Mouse (Mus musculus) cerebellum, adult 18-20 months (tissue): ENCODE data around the gene Patl2.

ENCODE experiments used
- DNase-seq, 2 experiments: peaks; one replicate each; pipeline ENCODE4 v3.0.0; 2021

Patl2 gene

GRCm38 (mm10) chr2:122171292-122171691, 14.7 kb downstream of the Patl2 start:
- no peak for DNase-seq

GRCm38 (mm10) chr2:122164293-122164692, 21.7 kb downstream of the Patl2 start:
- no peak for DNase-seq

DNA sequence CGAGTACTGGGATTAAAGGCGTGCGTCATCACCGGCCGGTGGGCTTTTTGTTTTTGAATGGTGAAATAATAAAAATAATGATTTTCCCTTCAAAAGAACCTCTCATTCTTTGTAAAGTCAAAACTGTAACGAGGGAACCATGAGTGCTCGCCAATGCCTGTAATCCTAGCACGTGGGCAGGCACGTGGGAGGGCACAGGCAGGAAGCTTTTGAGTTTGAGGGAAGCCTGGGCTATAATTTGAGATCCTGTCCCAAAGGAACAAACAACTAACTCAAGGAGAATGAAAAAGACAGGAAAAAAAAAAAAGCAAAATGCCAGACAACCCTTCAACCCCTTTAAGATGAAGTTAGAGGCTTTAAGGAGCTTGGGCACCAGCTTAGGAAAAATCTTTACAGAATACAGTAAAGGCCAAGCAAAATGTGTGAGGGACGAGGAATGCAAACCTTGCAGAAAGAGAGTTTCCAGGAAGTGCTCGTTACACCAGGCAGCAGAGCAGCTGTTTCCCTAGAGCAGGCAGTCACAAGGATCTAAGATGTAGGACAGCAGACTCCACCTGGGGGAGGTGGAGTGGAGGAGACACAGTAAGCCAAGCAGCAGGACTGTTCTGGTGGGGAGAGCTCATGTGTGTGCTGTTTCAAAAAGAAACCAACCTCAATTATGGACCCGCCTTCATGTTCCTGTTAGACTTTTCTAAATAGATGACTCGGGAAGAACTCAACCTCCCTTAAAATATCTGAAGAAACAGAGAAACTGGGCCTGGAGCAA, 22.4 kb downstream of the Patl2 start:
- DNase-seq: no peak

DNA sequence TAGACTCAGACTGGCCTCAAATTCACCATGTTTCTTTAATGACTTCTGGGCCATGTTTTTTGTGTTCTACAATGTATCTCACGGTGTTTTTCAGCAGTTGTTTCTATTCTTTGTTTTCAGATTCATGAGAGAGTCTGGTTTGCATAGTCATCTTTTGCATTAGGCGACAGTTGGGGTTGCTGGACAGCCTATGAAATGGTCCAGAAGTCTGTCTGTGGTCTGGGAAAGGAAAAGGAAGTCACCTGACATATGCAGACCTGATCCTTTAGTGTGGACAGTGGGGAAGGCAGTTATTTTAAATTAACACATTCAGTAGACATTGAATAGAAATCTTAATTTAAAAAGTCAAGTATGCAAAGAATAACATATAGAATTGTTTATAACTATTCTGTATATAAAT, 23.5 kb downstream of the Patl2 start:
- DNase-seq: no peak

- no peak for DNase-seq
Measured at GRCm38 (mm10) chr2:122161542-122161941, 24.4 kb downstream of the Patl2 start.

DNA sequence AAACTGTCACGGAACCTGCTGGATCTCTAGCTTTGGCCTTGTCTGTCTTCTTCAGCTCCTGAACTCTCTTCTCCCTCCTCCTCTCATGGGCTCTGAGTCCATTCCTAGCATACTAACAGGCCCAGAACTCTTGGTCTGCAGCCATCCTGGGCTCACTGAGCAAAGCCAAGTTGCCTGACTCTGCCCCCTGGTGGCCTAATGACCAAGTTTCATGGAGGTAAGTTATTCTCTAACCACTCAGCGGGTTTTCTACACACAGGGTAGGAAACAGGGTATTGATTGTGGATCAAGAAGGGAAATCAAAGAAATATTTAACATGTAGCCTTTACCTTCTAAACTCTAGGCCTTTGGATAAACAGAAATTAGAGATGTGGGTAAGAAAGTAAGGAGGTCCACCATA, 25.3 kb downstream of the Patl2 start, which contains the start of gene Trim69:
Trim69 (plus strand) TSS at position 21 of the 400 bp plus-strand sequence.
- DNase-seq: peak; percentile 76 to 80

GRCm38 (mm10) chr2:122159667-122160066, 26.3 kb downstream of the Patl2 start:
- no peak for DNase-seq

- DNase-seq: no peak
Measured at GRCm38 (mm10) chr2:122158362-122158802, 27.6 kb downstream of the Patl2 start.

- no peak for DNase-seq
Measured at GRCm38 (mm10) chr2:122157561-122157960, 28.4 kb downstream of the Patl2 start.

DNA sequence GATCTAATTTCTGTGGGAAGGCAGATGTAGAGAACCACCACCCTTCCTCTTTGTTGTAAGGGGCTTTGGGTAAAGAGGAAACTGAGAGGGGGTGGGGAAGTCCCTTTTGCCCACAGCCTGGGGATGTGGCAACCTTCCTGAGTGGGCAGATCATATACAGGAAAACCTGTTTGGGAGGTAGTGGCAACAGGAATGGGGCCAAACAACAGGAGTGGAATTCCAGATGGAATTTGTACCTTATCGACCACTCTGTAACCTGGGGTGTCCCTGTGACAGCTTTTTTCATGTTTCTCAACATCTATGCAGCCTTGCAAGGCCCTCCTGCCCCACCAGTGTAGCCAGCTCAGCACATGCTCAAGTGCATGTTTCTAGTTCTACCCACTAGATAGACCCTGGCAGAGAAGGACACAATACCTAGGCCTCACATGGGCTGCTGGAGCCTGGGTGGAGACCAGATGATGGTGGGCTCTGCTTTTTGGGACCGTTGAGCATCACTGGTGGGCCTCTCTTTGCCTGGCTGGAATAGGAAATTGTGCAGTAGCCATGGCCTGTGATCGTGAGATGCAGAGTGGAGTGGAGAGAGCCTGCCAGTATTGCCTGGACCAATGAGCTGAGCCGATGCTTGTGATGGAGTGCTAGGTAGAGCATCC, 29.8 kb downstream of the Patl2 start:
- DNase-seq: no peak

- DNase-seq: no peak
Measured at GRCm38 (mm10) chr2:122155292-122155691, 30.7 kb downstream of the Patl2 start.

DNA sequence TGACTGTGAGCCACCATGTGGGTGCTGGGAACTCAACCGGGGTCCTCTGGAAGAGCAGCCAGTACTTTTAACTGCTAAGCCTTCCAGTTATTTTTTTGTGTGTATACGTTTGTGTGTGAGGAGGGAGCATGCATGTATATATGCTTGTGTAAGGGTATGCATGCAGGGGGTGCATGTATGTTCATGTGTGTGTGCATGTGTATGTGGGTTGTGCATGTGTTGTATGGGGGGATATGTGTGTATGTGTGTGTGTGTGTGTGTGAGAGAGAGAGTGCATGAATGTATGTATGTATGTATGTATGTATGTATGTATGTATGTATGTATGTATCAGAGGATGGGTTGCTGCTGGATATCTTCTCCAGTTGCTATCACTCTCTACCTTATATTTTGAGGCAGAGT, 31.5 kb downstream of the Patl2 start:
- no peak for DNase-seq

DNA sequence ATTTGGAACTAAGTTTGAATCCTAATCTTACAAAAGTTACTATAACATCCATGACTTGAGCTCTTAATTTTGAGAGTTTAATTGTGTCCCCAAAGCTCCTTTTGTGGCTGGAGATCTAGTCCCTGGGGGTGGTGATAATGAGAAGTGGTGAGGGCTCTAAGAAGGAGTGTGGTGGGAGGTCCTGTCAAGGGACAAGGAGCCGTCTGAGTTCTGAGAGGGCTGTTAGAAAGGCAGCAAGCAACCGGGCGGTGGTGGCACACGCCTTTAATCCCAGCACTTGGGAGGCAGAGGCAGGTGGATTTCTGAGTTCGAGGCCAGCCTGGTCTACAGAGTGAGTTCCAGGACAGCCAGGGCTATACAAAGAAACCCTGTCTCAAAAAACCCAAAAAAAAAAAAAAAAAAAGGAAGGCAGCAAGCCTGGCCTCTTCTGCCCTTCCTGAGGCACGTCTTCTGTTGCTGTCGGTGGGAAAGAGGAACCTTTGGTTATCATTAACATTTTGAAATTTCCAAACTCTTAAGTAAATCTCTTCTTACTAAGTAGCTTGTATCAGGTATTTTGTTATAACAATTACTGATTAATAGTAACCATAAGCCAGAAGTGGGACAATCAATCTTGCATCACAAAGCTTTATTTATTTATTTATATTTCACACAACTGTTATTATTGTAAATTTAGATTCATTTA, 32.2 kb downstream of the Patl2 start:
- no peak for DNase-seq

- DNase-seq: no peak
Measured at GRCm38 (mm10) chr2:122152850-122153249, 33.1 kb downstream of the Patl2 start.

DNA sequence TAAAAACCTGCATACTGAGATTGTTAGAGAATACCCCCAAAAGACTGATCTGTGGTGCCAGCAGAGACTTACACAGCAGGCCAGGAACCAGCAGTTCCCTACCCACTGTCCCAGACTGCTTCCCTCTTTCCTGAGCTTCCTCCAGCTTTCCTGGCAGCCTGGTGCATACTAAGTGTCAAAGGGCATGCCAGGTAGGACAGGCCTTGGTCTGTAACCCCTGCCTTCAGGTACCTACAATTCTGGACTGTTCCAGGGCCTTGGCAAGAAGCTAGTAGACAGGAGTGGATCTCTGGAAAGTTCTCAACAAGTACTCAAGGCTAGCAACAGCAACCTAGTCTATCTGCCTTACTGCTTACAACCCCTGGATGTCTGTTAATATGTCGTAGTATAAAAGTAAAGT, 34.8 kb downstream of the Patl2 start:
- no peak for DNase-seq

- no peak for DNase-seq
Measured at GRCm38 (mm10) chr2:122149716-122150115, 36.3 kb downstream of the Patl2 start.

DNA sequence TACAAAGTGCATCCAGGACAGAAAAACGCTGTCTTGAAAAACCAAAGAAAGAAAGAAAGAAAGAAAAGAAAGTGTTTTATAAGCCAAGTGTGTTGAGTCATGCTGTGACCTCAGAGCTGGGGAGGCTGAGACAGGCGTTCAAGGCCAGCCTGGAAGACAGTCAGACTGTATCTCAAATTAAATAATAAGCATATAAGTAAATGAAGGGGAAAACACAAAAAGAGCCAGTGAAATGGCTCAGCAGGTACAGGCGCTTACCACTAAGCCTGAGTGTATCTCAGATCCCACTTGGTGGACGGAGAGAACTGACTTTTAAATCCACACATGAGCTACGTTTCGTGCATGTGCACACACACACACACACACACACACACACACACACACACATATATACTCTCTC, 36.7 kb downstream of the Patl2 start:
- no peak for DNase-seq

- peak; percentile 8 to 12 for DNase-seq
Measured at GRCm38 (mm10) chr2:122148242-122148917, 37.6 kb downstream of the Patl2 start.

GRCm38 (mm10) chr2:122147508-122148241, 38.3 kb downstream of the Patl2 start, which contains the start of gene B2m:
B2m (plus strand) TSS chr2:122147686.
- peak; percentile 86 to 90 for DNase-seq

DNA sequence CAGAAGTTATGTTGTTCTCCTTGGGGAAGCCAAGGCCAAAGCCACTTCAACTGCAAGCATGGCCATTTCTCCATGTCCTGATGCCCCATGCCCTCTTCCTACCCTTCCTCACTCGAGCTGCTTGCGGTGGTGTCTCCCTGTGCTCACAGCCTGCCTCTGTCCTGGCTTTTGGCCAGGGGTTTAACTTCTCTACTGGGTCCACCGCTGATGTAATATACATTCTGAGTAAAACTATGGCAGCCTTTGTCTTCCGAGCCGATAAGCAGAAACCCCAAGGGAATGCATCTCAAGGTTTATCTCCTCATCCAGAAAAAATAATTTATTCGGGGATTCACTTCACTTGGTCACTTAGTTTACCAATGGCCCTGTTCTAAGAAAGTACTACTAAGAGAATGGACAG, 39.3 kb downstream of the Patl2 start:
- no peak for DNase-seq

- no peak for DNase-seq
Measured at GRCm38 (mm10) chr2:122145756-122146155, 40.2 kb downstream of the Patl2 start.

DNA sequence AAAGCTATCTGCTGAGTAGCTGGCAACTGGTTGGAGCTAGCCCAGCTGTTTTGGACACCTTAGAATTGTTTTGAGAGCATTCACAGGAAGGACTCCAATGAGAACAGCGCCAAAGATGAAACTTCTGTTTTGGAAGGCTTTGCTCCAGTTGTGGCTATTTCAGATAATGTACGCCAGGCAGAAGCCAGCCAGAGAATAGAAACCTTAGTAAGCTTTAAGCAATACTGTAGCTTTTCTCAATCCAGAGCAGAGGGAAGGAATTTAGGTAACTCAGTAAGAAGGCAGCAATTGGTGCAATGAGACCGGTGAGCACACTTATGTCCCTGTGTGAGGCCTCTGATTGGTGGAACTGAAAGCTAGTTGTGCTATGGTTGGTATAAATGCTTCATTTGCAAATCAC, 42.9 kb downstream of the Patl2 start:
- no peak for DNase-seq
